Mouse (Mus musculus) heart, embryonic 11.5 days (tissue): ENCODE data around the gene Ccdc170. TPM values are rescaled to one million over a fixed set of nuclear protein-coding genes. Genes with fewer than 3 reads are reported as not detected.
"Not testable (repeated sequence)": the region's sequence is repeated elsewhere in the genome, so short reads cannot be mapped to it uniquely, and the experiment has no call there.

Experiments used
- ATAC-seq: fragments of 200-750 bp; cut with Nextera tagmentation; replicated peaks from 2 replicates; pipeline ENCODE4 v1.8.0; 2017; ENCODE audit warnings: moderate library complexity; ENCODE audit not compliant: insufficient number of reproducible peaks, low FRiP score, low TSS enrichment
- H3K27ac ChIP-seq: fragments of 300-500 bp; sonication (generic); 2 replicates; pipeline ENCODE4 v1.5.1; 2014; ENCODE audit warnings: mild to moderate bottlenecking, low read depth, low read length
- H3K27me3 ChIP-seq: fragments of 300-500 bp; sonication (generic); 2 replicates; pipeline ENCODE4 v1.6.1; 2014; ENCODE audit warnings: mild to moderate bottlenecking, low read length, mixed read lengths; ENCODE audit not compliant: control insufficient read depth, insufficient read depth
- H3K36me3 ChIP-seq: fragments of 300-500 bp; sonication (generic); 2 replicates; pipeline ENCODE4 v1.6.1; 2014; ENCODE audit warnings: mild to moderate bottlenecking, low read length, moderate library complexity, mixed read lengths; ENCODE audit not compliant: control insufficient read depth, insufficient read depth
- H3K4me1 ChIP-seq: fragments of 300-500 bp; sonication (generic); 2 replicates; pipeline ENCODE4 v1.6.1; 2014; ENCODE audit warnings: low read length; ENCODE audit not compliant: control insufficient read depth, insufficient read depth
- H3K4me2 ChIP-seq: fragments of 300-500 bp; sonication (generic); 2 replicates; pipeline ENCODE4 v1.6.1; 2014; ENCODE audit warnings: mild to moderate bottlenecking, moderate library complexity
- H3K4me3 ChIP-seq: fragments of 300-500 bp; sonication (generic); 2 replicates; pipeline ENCODE4 v1.5.1; 2014; ENCODE audit warnings: low read depth, low read length
- H3K9ac ChIP-seq: fragments of 300-500 bp; sonication (generic); 2 replicates; pipeline ENCODE4 v1.6.1; 2014; ENCODE audit warnings: mild to moderate bottlenecking, low read depth, low read length, moderate library complexity
- H3K9me3 ChIP-seq: fragments of 300-500 bp; sonication (generic); replicated peaks from 2 replicates; pipeline ENCODE4 v1.6.1; 2016; ENCODE audit warnings: low read length; ENCODE audit not compliant: control insufficient read depth
- WGBS: fragments of 180-500 bp; shearing (Covaris S2); extraction: QIAGEN DNeasy Blood & Tissue Kit; methylation state at CpG from one replicate; pipeline ENCODE4 v1.1.7; 2014; ENCODE audit not compliant: insufficient replicate concordance; 5-methylcytosine and 5-hydroxymethylcytosine counted together
- polyA plus RNA-seq: library from polyadenylated mRNA; unstranded; fragments of >200 nt; fragmentation: Nextera tagmentation; extraction: Ambion mirVana; gene quantifications from 2 replicates; pipeline ENCODE4 v1.2.1, GENCODE M21; 2014

Ccdc170 gene
- polyA plus RNA-seq = 0.11 TPM in 1 of 2 replicates, not detected in the other

DNA sequence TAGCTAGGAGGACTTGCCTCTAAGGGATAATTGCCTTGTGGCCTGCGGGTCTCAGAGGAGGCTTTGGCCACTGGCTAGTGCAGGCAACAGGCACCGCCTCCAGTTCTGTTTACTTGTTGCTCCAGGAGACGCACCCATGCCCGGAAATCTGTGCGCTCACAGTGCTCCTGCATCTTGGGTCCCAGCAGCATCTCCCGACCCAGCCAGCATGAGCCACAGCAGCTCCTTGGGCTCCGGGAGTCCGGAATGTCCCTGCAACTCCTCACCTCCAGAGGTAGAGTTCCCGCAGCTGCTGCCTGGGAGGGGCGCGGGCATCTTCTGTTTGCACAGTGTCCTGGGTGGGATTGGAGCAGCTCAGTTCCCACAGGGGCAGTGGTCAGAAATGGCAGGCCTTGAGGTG lies at the start of gene Ccdc170:
Gene Ccdc170, plus strand, starts transcription at position 148 of the 400 bp plus-strand sequence.
- 39% methylated on average over 11 of the region's 11 CpGs for WGBS
- ATAC-seq = no peak
- H3K27me3 ChIP-seq = no peaks in the 10 kb centered on the region

DNA sequence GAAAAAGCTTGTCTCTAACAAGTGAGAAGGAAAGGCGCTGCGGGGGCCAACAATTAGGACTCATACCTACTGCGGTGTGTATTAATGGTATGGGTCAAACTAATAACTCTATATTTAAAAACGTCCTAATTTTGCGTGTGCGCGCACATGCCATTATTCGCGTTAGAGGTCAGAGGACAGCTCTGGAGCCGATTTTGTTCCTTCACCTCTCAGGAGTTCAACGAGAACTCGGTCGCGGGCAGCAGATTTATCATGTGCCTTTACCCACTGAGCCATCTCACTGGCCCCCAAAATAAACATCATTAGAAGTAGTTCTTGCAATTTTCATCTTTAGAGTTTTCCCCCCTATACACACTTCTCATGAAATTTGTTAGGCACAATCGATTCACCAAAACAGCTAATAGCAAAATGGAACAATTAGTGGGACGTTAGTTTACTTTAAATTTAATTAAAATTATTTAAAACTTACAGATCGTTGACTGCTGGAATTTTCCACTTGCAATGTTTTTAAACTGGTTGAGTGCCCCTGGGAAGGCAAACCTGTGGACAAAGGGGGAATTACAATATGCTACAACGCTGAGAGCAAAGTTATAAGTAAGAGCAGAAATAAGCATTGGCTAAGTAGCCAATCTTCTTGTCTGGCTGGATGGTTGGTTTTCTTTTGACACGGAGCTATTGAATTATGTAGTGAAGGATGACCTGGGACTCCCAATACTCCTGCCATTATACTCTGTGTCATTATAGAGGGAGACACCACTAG lies 49.1 kb upstream of the Ccdc170 start:
- Histone ChIP-seq H3K4me1 (peaks cover 7% of the 10 kb centered on the region; the same call in 1 of the 2 replicates), H3K9me3 (no peaks in the 10 kb centered on the region), H3K9ac (peak overlapping the region; percentile 78), H3K4me2 (peak overlapping the region; percentile 72), H3K27ac (peak overlapping the region; percentile 91), H3K27me3 (no peaks in the 10 kb centered on the region), H3K4me3 (peak overlapping the region; percentile 72), H3K36me3 (no peaks in the 10 kb centered on the region; the same call in 1 of the 2 replicates)
- 11% methylated on average over 19 of the region's 19 CpGs for WGBS
- ATAC-seq = no peak

More for the DNA sequence above, at the start of gene Ccdc170:
- Histone ChIP-seq H3K4me3 (no peak within 1 kb of the TSS), H3K9me3 (no peaks in the 10 kb centered on the region), H3K36me3 (no peaks in the 10 kb centered on the region), H3K27ac (no peak within 1 kb of the TSS), H3K4me1 (no peaks in the 10 kb centered on the region), H3K9ac (no peak within 1 kb of the TSS), H3K4me2 (no peak within 1 kb of the TSS)

DNA sequence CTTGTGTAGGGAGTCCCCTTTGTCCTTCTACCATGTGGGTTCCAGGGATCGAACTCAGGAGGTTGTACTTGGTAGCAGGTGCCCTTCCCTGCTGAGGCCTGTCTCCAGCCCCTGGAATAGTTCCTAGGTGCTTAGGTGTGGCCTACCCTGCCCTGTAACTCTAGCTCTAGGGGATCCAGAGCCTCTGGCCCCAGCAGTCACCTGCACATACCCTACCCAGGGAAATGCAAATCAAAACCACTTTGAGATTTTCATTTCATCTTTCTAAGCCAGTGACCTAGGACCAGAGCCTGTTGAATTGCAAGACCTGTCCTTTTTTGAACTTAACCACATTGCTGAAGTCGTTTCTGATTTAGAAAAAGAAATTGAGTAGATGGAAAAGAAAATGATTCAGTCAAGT lies 48.4 kb upstream of the Ccdc170 start:
- H3K9ac ChIP-seq, H3K27ac ChIP-seq, ATAC-seq, H3K27me3 ChIP-seq, H3K4me2 ChIP-seq, H3K36me3 ChIP-seq, H3K4me3 ChIP-seq, H3K4me1 ChIP-seq, H3K9me3 ChIP-seq: not testable (repeated sequence)
- WGBS = 90% methylated on average over 2 of the region's 2 CpGs

DNA sequence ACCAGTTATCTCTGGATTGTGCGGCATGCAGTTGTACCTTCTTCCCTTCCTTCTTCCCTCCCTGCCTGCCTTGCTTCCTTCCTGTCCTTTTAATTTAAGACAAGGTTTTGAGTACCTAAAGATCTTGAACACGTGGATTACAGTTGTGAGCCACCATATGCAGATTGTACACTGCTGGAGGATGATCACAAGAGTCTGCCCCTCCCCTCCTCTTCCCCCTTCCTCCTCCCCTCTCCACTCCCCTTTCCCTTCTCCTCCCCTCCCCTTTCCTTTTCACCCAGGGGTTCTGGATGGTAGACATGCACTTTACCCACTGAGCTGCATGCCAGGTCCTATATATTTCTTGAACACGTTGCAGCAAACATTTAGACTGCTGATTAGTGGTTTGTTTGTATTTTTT lies 46.9 kb upstream of the Ccdc170 start:
- Histone ChIP-seq H3K9ac (no peak overlapping the region), H3K27me3 (no peaks in the 10 kb centered on the region), H3K9me3 (no peaks in the 10 kb centered on the region), H3K27ac (no peak overlapping the region), H3K4me2 (no peak overlapping the region), H3K4me1 (peaks cover 6% of the 10 kb centered on the region; the same call in 1 of the 2 replicates), H3K36me3 (peaks cover 5% of the 10 kb centered on the region; the same call in 1 of the 2 replicates), H3K4me3 (no peak overlapping the region)
- ATAC-seq = no peak
- WGBS = 86% methylated on average over 3 of the region's 3 CpGs

DNA sequence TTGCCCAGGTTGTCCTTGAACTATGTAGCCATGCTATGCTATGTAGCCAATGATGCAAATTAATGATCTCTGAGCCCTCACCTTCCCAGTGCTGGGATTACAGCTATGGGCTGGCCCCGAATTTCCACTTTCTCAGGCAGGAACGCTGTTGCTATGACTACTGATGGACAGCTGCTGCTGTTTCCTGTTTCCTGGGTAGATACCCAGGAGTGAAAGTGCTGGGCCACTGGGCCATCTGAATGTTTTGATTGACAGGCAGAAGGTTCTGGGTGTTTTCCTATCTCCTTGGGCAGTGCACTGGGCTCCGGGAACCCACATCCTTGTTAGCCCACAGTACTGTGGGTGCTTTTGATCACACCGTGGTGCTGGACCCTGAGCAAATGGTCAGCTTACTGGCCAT lies 25.9 kb upstream of the Ccdc170 start:
- H3K9ac ChIP-seq = no peak overlapping the region
- no peak overlapping the region for H3K4me2 ChIP-seq
- no peak for ATAC-seq
- H3K4me3 ChIP-seq = no peak overlapping the region
- no peaks in the 10 kb centered on the region for H3K27me3 ChIP-seq
- H3K27ac ChIP-seq = no peak overlapping the region
- WGBS = 57% methylated on average over 4 of the region's 4 CpGs
- H3K9me3 ChIP-seq = no peaks in the 10 kb centered on the region
- peaks cover 5% of the 10 kb centered on the region; the same call in 1 of the 2 replicates for H3K36me3 ChIP-seq
- no peaks in the 10 kb centered on the region for H3K4me1 ChIP-seq

DNA sequence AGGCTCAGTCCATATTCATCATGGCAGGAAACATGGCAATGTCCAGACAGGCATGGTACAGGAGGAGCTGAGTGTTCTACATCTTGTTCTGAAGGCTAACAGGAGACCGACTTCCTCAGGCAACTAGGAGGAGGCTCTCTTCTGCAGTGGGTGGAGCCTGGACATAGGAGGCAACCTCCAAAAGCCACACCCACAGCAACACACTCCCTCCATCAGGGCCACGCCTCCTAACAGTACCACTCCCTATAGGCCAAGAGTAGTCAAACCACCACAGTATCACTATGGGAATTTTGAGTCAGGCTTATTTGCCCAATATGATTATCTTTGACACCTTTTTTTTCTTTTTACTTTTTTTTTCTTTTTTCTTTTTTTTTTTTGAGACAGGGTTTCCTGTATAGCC lies 22.1 kb upstream of the Ccdc170 start:
- Histone ChIP-seq H3K36me3 (peaks cover 2% of the 10 kb centered on the region; the same call in 1 of the 2 replicates), H3K4me1 (no peaks in the 10 kb centered on the region), H3K27me3 (no peaks in the 10 kb centered on the region), H3K4me3 (no peak overlapping the region), H3K9me3 (no peaks in the 10 kb centered on the region), H3K27ac (no peak overlapping the region), H3K9ac (no peak overlapping the region), H3K4me2 (no peak overlapping the region)
- no peak for ATAC-seq
- WGBS = 97% methylated on average over 2 of the region's 2 CpGs

DNA sequence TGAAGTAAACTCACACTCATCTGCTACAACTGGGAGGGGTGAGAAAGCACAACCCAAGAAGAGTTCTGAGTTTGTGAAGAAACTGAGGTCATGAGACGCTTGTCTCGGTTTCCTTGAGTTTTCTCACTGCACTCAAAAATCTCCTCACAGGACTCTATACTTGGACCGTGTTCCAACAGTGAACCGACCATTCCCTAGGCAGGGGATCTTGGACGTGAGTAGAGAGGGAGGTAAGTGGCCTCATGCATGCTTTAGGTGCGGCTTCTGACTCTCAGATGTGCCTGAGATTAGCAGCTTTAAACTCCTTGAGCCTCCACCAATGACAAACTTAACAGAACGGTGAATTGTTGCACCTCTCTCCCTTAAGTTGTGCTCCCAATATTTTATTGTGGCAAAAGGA lies 16.5 kb upstream of the Ccdc170 start:
- H3K9me3 ChIP-seq = no peaks in the 10 kb centered on the region
- no peaks in the 10 kb centered on the region for H3K27me3 ChIP-seq
- no peak overlapping the region for H3K4me3 ChIP-seq
- H3K27ac ChIP-seq = no peak overlapping the region
- no peak overlapping the region for H3K4me2 ChIP-seq
- no peaks in the 10 kb centered on the region for H3K4me1 ChIP-seq
- ATAC-seq = no peak
- 75% methylated on average over 7 of the region's 7 CpGs for WGBS
- H3K36me3 ChIP-seq = no peaks in the 10 kb centered on the region
- H3K9ac ChIP-seq = no peak overlapping the region

DNA sequence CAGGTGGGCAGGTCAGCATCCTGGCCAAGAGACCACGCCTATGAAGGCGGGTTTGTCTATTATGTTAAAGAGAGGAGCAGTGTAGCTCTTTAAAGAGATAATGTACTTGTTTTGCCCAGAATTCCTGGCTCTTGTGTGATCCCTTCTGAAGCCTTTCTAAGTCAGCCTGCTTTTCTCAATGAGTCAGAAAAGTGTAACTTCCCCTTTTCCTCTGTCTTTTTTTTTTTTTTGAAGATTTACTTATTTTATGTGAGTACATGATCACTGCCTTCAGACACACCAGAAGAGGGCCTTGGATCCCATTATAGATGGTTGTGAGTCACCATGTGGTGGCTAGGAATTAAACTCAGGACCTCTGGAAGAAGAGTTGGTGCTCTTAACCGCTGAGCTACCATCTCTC lies 12.9 kb upstream of the Ccdc170 start:
- H3K4me1 ChIP-seq = no peaks in the 10 kb centered on the region
- no peak overlapping the region for H3K9ac ChIP-seq
- H3K36me3 ChIP-seq = no peaks in the 10 kb centered on the region
- no peaks in the 10 kb centered on the region for H3K9me3 ChIP-seq
- H3K4me3 ChIP-seq = no peak overlapping the region
- WGBS = 71% methylated on average over 3 of the region's 3 CpGs
- H3K27ac ChIP-seq = no peak overlapping the region
- H3K27me3 ChIP-seq = no peaks in the 10 kb centered on the region
- H3K4me2 ChIP-seq = no peak overlapping the region
- ATAC-seq = no peak

DNA sequence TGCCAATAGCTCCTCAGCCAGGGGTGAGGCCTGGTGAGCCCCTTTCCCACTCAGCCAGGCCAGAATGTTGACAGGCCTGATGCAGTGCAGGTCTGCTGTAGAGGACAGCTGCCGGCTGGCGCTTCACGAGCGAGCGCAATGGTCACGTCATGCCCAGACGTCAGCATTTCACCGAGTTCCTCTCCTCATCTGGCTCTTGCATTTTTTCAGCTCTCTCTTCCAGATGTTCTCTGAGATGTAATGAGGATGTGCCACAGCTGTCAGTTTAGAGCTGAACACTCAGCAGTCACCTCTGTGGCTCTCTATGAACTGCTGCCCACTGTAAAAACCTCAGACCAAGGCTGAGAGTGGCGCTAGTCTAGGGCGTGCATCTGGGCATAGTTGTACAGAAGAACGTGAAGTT lies 8.7 kb upstream of the Ccdc170 start:
- no peaks in the 10 kb centered on the region for H3K27me3 ChIP-seq
- WGBS = 53% methylated on average over 11 of the region's 11 CpGs
- H3K36me3 ChIP-seq = no peaks in the 10 kb centered on the region
- peak; percentile 69; the same call in 1 of the 2 replicates for ATAC-seq
- H3K4me3 ChIP-seq = no peak overlapping the region
- H3K9ac ChIP-seq = no peak overlapping the region
- no peak overlapping the region for H3K4me2 ChIP-seq
- H3K9me3 ChIP-seq = no peaks in the 10 kb centered on the region
- no peak overlapping the region for H3K27ac ChIP-seq
- no peaks in the 10 kb centered on the region for H3K4me1 ChIP-seq
